Mouse (Mus musculus) bone marrow macrophage, adult 2 months (primary cell): ENCODE results near the gene Ypel1. TPM values are rescaled to one million over a fixed set of nuclear protein-coding genes. Genes with fewer than 3 reads are reported as not detected.
A peak's percentile ranks its signal among the peaks of the same experiment; 100 is the strongest.

Source experiments
- H3K27ac ChIP-seq: 2 replicates; pipeline ENCODE4 v1.5.1; 2012; ENCODE audit warnings: low read depth, low read length; ENCODE audit not compliant: insufficient read depth
- H3K4me1 ChIP-seq: 2 replicates; pipeline ENCODE4 v1.6.1; 2012; ENCODE audit warnings: low read length; ENCODE audit not compliant: control insufficient read depth, insufficient read depth
- H3K4me3 ChIP-seq: 2 replicates; pipeline ENCODE4 v1.5.1; 2012; ENCODE audit warnings: mild to moderate bottlenecking, low read length, moderate library complexity; ENCODE audit not compliant: insufficient read depth
- CTCF ChIP-seq: IDR thresholded peaks from 2 replicates; pipeline ENCODE4 v1.5.1; 2012; ENCODE audit warnings: low read depth, mild to moderate bottlenecking, low read length, moderate library complexity
- POLR2A ChIP-seq: IDR thresholded peaks from 2 replicates; pipeline ENCODE4 v1.6.1; 2012; ENCODE audit warnings: mild to moderate bottlenecking, low read depth, low read length, borderline replicate concordance
- polyA plus RNA-seq: library from polyadenylated mRNA; stranded (reverse); fragments of >200 nt; gene quantifications from 2 replicates; pipeline ENCODE4 v1.2.4, GENCODE M21; 2012; ENCODE audit not compliant: missing spikeins, insufficient read depth, insufficient read length

The Ypel1 gene
- polyA plus RNA-seq, 1 experiment: 0.94 TPM

GRCm38 (mm10) chr16:17117309-17117799 is 47.9 kb downstream of the Ypel1 start:
- no peaks in the 10 kb centered on the region for H3K4me1 ChIP-seq
- H3K4me3 ChIP-seq: no peak overlapping the region
- TF ChIP-seq POLR2A (no peak), CTCF (no peak)
- H3K27ac ChIP-seq: no peak overlapping the region

- H3K4me3 ChIP-seq: no peak overlapping the region
- peaks cover 8% of the 10 kb centered on the region; the same call in 1 of the 2 replicates for H3K4me1 ChIP-seq
- H3K27ac ChIP-seq: no peak overlapping the region
- TF ChIP-seq POLR2A: no peak
These were observed 52.1 kb downstream of the Ypel1 start for GRCm38 (mm10) chr16:17121569-17121968.

- peaks cover 8% of the 10 kb centered on the region; the same call in 1 of the 2 replicates for H3K4me1 ChIP-seq
- H3K4me3 ChIP-seq: peak overlapping the region; percentile 68
- TF ChIP-seq POLR2A (no peak), CTCF (no peak)
- peak overlapping the region; percentile 7; the same call in 1 of the 2 replicates for H3K27ac ChIP-seq
These were observed 54.8 kb downstream of the Ypel1 start for GRCm38 (mm10) chr16:17124119-17124870.

- H3K4me3 ChIP-seq: peak within 1 kb of the TSS; percentile 68
- peak within 1 kb of the TSS; percentile 7; the same call in 1 of the 2 replicates for H3K27ac ChIP-seq
- TF ChIP-seq CTCF (no peak), POLR2A (no peak)
- peaks cover 8% of the 10 kb centered on the region; the same call in 1 of the 2 replicates for H3K4me1 ChIP-seq
These were observed 55.5 kb downstream of the Ypel1 start, which contains the start of gene 2610318N02Rik for GRCm38 (mm10) chr16:17124871-17125520. 2610318N02Rik (minus strand) TSS chr16:17125167.

- H3K4me3 ChIP-seq: no peak overlapping the region
- no peak overlapping the region for H3K27ac ChIP-seq
- H3K4me1 ChIP-seq: peaks cover 8% of the 10 kb centered on the region; the same call in 1 of the 2 replicates
- TF ChIP-seq CTCF: peak; percentile 54; the same call in 1 of the 2 replicates
- TF ChIP-seq POLR2A: no peak
These were observed 57.8 kb downstream of the Ypel1 start for GRCm38 (mm10) chr16:17127292-17127691.

- Histone ChIP-seq H3K27ac (peak overlapping the region; percentile 25), H3K4me1 (peaks cover 18% of the 10 kb centered on the region), H3K4me3 (peak overlapping the region; percentile 91)
- TF ChIP-seq POLR2A (no peak), CTCF (no peak)
These were observed 61.9 kb downstream of the Ypel1 start for GRCm38 (mm10) chr16:17131191-17132088.

- H3K27ac ChIP-seq: peak within 1 kb of the TSS; percentile 45
- TF ChIP-seq POLR2A: no peak
- TF ChIP-seq CTCF: no peak
- H3K4me3 ChIP-seq: peak within 1 kb of the TSS; percentile 91
- peaks cover 18% of the 10 kb centered on the region for H3K4me1 ChIP-seq
These were observed 62.8 kb downstream of the Ypel1 start, which contains the start of gene Sdf2l1 for GRCm38 (mm10) chr16:17132089-17132905. Sdf2l1 (minus strand) TSS chr16:17132383.

- H3K4me1 ChIP-seq: peaks cover 18% of the 10 kb centered on the region
- peak overlapping the region; percentile 45 for H3K27ac ChIP-seq
- TF ChIP-seq CTCF (no peak), POLR2A (no peak)
- H3K4me3 ChIP-seq: peak overlapping the region; percentile 45
These were observed 63.4 kb downstream of the Ypel1 start for GRCm38 (mm10) chr16:17132906-17133200.

Other genes with a start within 250 kb of the Ypel1 start
- not detected in 2 replicates for gene Spag6l, start 240.2 kb upstream of the Ypel1 start, polyA plus RNA-seq
- not detected in 2 replicates for gene Igll1, start 205.7 kb upstream of the Ypel1 start, polyA plus RNA-seq
- 46.0 and 54.6 TPM in 2 replicates for gene Top3b, start 199.0 kb upstream of the Ypel1 start, polyA plus RNA-seq
- 2.6 TPM in 1 of 2 replicates, not detected in the other for gene Vpreb1, start 198.9 kb upstream of the Ypel1 start, polyA plus RNA-seq
- gene Ppm1f, start 173.2 kb upstream of the Ypel1 start, polyA plus RNA-seq: 7.2 and 9.1 TPM in 2 replicates
- 105 and 111 TPM in 2 replicates for gene Mapk1, start 86.3 kb upstream of the Ypel1 start, polyA plus RNA-seq
- 116 and 141 TPM in 2 replicates for gene Ppil2, start 41.6 kb downstream of the Ypel1 start, polyA plus RNA-seq
- 3.7 and 4.4 TPM in 2 replicates for gene 2610318N02Rik, start 55.5 kb downstream of the Ypel1 start, polyA plus RNA-seq
- 60.9 and 75.4 TPM in 2 replicates for gene Sdf2l1, start 62.7 kb downstream of the Ypel1 start, polyA plus RNA-seq
- 2.0 and 3.5 TPM in 2 replicates for gene Ydjc, start 74.9 kb downstream of the Ypel1 start, polyA plus RNA-seq
- gene Ccdc116, start 77.5 kb downstream of the Ypel1 start, polyA plus RNA-seq: 0.31 TPM in 1 of 2 replicates, not detected in the other
- 208 and 222 TPM in 2 replicates for gene Ube2l3, start 133.0 kb downstream of the Ypel1 start, polyA plus RNA-seq
- not detected in 2 replicates for gene Rimbp3, start 138.9 kb downstream of the Ypel1 start, polyA plus RNA-seq
- 1.9 and 2.0 TPM in 2 replicates for gene Hic2, start 163.9 kb downstream of the Ypel1 start, polyA plus RNA-seq
- 9.6 and 13.6 TPM in 2 replicates for gene Tmem191c, start 206.4 kb downstream of the Ypel1 start, polyA plus RNA-seq